Comparison of ENCODE assay signal across 20 mouse cellular contexts in the genomic region with DNA sequence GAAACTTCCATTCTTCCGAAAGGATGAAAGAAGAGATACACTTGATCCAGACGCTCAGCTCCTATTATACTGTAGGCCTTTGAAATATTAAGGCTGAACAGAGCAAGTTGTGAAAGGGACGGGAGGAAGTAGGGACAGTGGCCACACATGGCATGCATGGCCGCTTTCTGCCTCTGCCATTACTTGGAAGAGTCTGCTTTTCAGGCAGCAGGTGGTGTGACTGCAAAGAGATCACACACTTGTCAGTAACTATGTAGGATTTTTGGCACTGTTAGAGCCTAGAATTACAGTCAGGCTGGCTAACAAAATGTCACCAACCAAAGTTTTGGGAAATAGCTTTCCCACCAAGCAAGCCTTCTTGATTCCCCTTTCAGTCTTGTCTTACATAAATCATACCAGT.
A peak's percentile ranks its signal among the peaks of the same experiment; 100 is the strongest.
DNase-seq lines count a peak whose midpoint lies in the region; ATAC-seq and TF ChIP-seq lines count a peak whose summit lies in the region.
"Had no signal": no experiment of that assay in that cellular context is flagged by ENCODE, and none has a peak within 500 bp of the region (broad histone marks: within the 10 kb centered on the region; RNA-seq: fewer than 3 reads in every experiment).

No protein-coding gene starts in this region.

- no peak for DNase-seq in frontal cortex, postnatal 25 days (ENCODE audit: low spot score in 2 of 2)
- DNase-seq in layer of hippocampus, adult 9-11 months = peak; percentile 37
- no peak for DNase-seq in layer of hippocampus, adult 8-10 months (ENCODE audit: low spot score in 2 of 2)
- DNase-seq in stomach, postnatal 0 days (ENCODE audit: low spot score) = no peak
- DNase-seq: B cell, adult 2 months; cerebellum, adult 18-20 months; cerebellum, postnatal 10 days; kidney, adult 8-10 months had no signal

- peak; percentile 68; the same call in 1 of the 2 replicates for ATAC-seq in frontal cortex, adult (ENCODE audit: low TSS enrichment)
- ATAC-seq in forebrain, embryonic 16.5 days = peak; percentile 45; the same call in 1 of the 2 replicates
- ATAC-seq in stomach, postnatal 0 days (ENCODE audit: low FRiP score, low TSS enrichment) = no peak
- ATAC-seq: CD4-positive, CD25-positive, alpha-beta regulatory T cell, adult 4 months; inflammation-experienced regulatory T-cells, adult 6 months; intestine, postnatal 0 days had no signal

- 57% methylated on average over 4 of the region's 4 CpGs for WGBS in forebrain, embryonic 16.5 days
- 90% methylated on average over 4 of the region's 4 CpGs for WGBS in stomach, postnatal 0 days

- H3K27ac ChIP-seq in forebrain, embryonic 16.5 days (ENCODE audit: low read length) = no peak overlapping the region
- H3K27ac ChIP-seq in stomach, postnatal 0 days (replicated peaks) = no peak overlapping the region
- H3K27ac ChIP-seq: embryonic facial prominence, embryonic 10.5 days; hindbrain, embryonic 10.5 days; hindbrain, embryonic 15.5 days had no signal

- no peak for TF ChIP-seq EP300 in stomach, postnatal 0 days (optimal IDR thresholded peaks at IDR 0.05)

- no peak overlapping the region for H3K9ac ChIP-seq in forebrain, embryonic 16.5 days (replicated peaks; ENCODE audit: low read depth, low read length)
- no peak overlapping the region for H3K9ac ChIP-seq in stomach, postnatal 0 days (ENCODE audit: low read length)
- H3K9ac ChIP-seq: heart, embryonic 15.5 days; hindbrain, embryonic 15.5 days had no signal

- no peak overlapping the region for H3K4me3 ChIP-seq in forebrain, embryonic 16.5 days (replicated peaks; ENCODE audit: low read length)
- H3K4me3 ChIP-seq in stomach, postnatal 0 days (ENCODE audit: low read depth, low read length) = no peak overlapping the region
- H3K4me3 ChIP-seq: embryonic facial prominence, embryonic 10.5 days; heart, adult 2 months; heart, embryonic 15.5 days; hindbrain, embryonic 10.5 days; hindbrain, embryonic 15.5 days had no signal

- H3K4me1 ChIP-seq in forebrain, embryonic 16.5 days (replicated peaks; ENCODE audit: control insufficient read depth, insufficient read depth, low read length) = peaks cover 6% of the 10 kb centered on the region; the same call in 1 of the 2 replicates
- H3K4me1 ChIP-seq in stomach, postnatal 0 days (replicated peaks; ENCODE audit: control insufficient read depth, insufficient read depth) = no peaks in the 10 kb centered on the region
- H3K4me1 ChIP-seq: embryonic facial prominence, embryonic 10.5 days had no signal

- TF ChIP-seq CTCF in stomach, postnatal 0 days (IDR thresholded peaks at IDR 0.05; ENCODE audit: low read depth) = no peak

- no peaks in the 10 kb centered on the region for H3K27me3 ChIP-seq in forebrain, embryonic 16.5 days (replicated peaks; ENCODE audit: control insufficient read depth, insufficient read depth, low read length)
- no peaks in the 10 kb centered on the region for H3K27me3 ChIP-seq in stomach, postnatal 0 days (ENCODE audit: control insufficient read depth, insufficient read depth, low read length)
- H3K27me3 ChIP-seq: heart, embryonic 15.5 days; hindbrain, embryonic 15.5 days had no signal

- H3K9me3 ChIP-seq in forebrain, embryonic 16.5 days (ENCODE audit: control insufficient read depth, low read length) = no peaks in the 10 kb centered on the region
- no peaks in the 10 kb centered on the region for H3K9me3 ChIP-seq in stomach, postnatal 0 days (ENCODE audit: control insufficient read depth, low read length)
- H3K9me3 ChIP-seq: embryonic facial prominence, embryonic 10.5 days; G1E; heart, embryonic 15.5 days; hindbrain, embryonic 10.5 days; hindbrain, embryonic 15.5 days had no signal

- H3K36me3 ChIP-seq in forebrain, embryonic 16.5 days (ENCODE audit: control insufficient read depth, insufficient read depth) = no peaks in the 10 kb centered on the region
- H3K36me3 ChIP-seq in stomach, postnatal 0 days (ENCODE audit: control insufficient read depth, insufficient read depth, low read length) = no peaks in the 10 kb centered on the region
- H3K36me3 ChIP-seq: embryonic facial prominence, embryonic 10.5 days; heart, embryonic 15.5 days; hindbrain, embryonic 10.5 days had no signal

- H3K4me2 ChIP-seq in forebrain, embryonic 16.5 days (ENCODE audit: low read length) = no peak overlapping the region
- H3K4me2 ChIP-seq in stomach, postnatal 0 days (replicated peaks; ENCODE audit: low read depth) = no peak overlapping the region
- H3K4me2 ChIP-seq: heart, embryonic 11.5 days; heart, embryonic 15.5 days; hindbrain, embryonic 15.5 days had no signal
